Mouse (Mus musculus): ENCODE results near the gene Slc38a3. TPM values are rescaled to one million over a fixed set of nuclear protein-coding genes. Genes with fewer than 3 reads are reported as not detected.

Slc38a3 gene
- polyA plus RNA-seq, 1 experiment from 2014 or later: 3.9 TPM

DNA sequence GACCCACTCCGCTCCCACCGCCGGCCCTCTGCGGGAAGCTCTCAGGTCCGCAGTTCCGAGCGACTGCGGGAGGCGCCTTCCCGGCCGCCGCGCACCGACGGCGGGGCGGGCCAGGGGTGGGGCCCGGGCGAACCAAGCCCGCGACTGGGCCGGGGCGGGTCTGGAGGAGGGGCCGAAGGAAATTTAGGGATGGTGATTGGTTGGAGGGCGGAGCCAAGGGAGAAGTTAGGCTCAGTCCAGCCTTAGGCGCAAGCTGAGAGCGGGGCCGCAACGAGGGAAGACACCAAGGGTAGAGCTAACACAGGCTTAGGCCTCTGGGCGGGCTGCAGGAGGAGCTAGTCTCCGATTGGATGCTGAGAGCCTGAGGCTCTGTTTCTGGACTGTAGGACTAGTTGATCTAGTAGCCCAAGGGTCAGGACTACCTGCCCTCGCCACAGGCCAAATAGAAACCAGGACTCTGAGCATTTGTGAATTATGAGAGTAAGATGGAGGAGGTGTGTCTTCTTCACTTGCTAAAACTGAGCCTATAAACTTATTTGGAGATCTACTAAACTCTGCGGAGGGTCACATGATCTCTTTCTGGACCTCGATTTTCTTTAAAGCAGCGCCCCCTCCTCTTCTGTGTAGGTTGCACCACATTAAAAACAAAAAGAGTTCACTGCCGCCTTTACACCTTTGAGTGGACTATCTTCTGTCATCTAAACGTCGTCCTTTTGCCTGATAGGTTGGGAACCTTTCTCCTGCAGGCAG, 33.9 kb downstream of the Slc38a3 start, which contains the start of gene Gnai2:
TSS of gene Gnai2 (minus strand) at position 89 of the 750 bp plus-strand sequence.
- no peaks in the 10 kb centered on the region for H3K27me3 ChIP-seq (ENCODE audit: control insufficient read depth, insufficient read depth, low read length)
- ATAC-seq (replicated peaks; ENCODE audit: extremely low read depth, insufficient read depth, low FRiP score): peak; percentile 92
- peak within 1 kb of the TSS; percentile 82 for H3K4me3 ChIP-seq (ENCODE audit: low read length)
- H3K4me1 ChIP-seq (ENCODE audit: control insufficient read depth, insufficient read depth, low read length): peaks cover 30% of the 10 kb centered on the region
- H3K9ac ChIP-seq (ENCODE audit: low read length): peak within 1 kb of the TSS; percentile 93
- H3K9me3 ChIP-seq (replicated peaks; ENCODE audit: control insufficient read depth, low read length): no peaks in the 10 kb centered on the region
- WGBS: 4% methylated on average over 38 of the region's 38 CpGs
- peak within 1 kb of the TSS; percentile 95 for H3K27ac ChIP-seq (ENCODE audit: low read length)
- H3K36me3 ChIP-seq (ENCODE audit: control insufficient read depth, insufficient read depth): 0 out of 2 replicates have a peak, but pooled peaks cover 2% of the 10 kb centered on the region
- H3K4me2 ChIP-seq (ENCODE audit: low read depth, low read length): peak within 1 kb of the TSS; percentile 96

DNA sequence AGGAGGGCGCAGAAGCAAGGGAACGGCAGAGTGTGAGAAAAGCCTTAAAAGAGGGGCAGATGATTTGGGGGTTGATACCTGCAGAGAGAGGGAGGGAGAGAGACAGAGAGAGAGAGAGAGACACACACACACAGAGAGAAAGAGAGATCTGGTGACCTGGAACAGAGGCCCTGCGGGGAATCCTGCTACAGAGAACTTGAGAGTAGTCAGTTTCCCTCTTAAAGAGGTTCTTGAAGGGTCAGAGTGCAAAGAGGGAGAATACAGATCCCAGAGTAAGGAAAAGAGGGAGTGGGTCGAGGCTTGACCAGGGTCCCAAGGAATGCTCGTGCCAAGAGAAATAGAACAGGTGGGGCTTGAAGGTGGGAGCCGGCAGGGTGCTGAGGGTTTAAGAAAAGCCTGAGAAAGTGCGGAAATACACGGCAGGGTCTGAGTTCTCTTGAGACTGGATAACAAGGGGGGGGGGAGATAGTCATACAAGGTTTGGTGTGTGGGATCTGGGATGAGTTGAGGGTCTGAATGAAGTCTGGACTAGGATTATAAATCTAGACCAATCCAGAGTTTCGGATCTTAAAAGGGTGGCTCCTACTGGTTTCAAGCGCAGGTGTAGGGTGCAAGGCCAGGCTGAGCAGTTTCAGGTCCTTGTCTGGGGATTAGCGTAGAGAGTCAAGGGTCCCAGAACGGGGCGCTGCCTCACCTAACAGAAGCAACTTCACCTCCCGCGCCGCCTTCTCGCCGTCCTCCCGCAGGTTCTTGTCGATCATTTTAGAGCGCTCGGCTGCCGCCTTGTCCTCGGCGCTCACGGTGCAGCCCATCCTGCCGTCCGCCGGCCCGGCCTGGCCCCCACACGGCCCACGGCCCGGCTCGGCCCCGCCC, 34.7 kb downstream of the Slc38a3 start:
- Histone ChIP-seq H3K9me3 (replicated peaks; ENCODE audit: control insufficient read depth, low read length) (no peaks in the 10 kb centered on the region), H3K9ac (ENCODE audit: low read length) (peak overlapping the region; percentile 93), H3K4me3 (ENCODE audit: low read length) (peak overlapping the region; percentile 82), H3K4me1 (ENCODE audit: control insufficient read depth, insufficient read depth, low read length) (peaks cover 38% of the 10 kb centered on the region), H3K4me2 (ENCODE audit: low read depth, low read length) (peak overlapping the region; percentile 96), H3K36me3 (ENCODE audit: control insufficient read depth, insufficient read depth) (0 out of 2 replicates have a peak, but pooled peaks cover 2% of the 10 kb centered on the region), H3K27ac (ENCODE audit: low read length) (peak overlapping the region; percentile 95), H3K27me3 (ENCODE audit: control insufficient read depth, insufficient read depth, low read length) (no peaks in the 10 kb centered on the region)
- no peak for ATAC-seq (replicated peaks; ENCODE audit: extremely low read depth, insufficient read depth, low FRiP score)
- 1% methylated on average over 35 of the region's 35 CpGs for WGBS

DNA sequence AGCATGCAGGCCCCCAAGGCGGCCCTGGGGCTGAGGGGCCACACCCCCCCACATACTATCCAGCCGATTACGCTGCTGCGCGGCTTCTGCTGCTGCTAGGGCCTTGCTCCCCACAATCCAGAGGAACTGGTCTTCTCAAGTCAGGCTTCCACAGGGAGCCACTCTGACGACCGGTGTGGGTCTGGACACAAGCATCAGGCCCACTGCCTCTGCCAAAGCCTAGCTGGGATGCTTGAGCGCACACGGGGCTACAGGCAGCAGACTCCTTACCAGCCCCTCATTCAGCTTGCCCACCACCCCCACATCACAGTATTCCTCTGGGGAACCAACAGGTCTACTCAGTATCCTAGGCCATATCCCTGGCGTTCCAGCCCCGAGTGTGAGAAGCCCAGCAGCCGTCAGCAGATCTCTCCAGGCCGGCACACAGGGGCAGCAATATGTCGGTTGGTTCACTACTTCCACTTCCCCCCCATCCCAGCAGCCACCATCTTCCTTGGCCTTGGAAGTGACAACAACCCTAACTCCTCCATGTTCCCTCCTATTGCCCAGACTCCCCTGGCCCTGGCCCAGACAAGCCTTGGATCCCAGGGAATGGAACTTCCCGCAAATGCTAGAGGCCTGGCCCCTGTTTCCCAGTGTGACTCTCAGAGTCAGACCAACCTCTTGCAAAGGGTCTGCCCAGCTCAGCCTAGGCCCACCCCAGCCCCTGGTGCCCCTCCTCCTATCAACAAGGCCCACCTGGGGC, 35.5 kb downstream of the Slc38a3 start:
- peaks cover 2% of the 10 kb centered on the region; the same call in 1 of the 2 replicates for H3K36me3 ChIP-seq (ENCODE audit: control insufficient read depth, insufficient read depth)
- H3K9ac ChIP-seq (ENCODE audit: low read length): peak overlapping the region; percentile 93
- H3K9me3 ChIP-seq (replicated peaks; ENCODE audit: control insufficient read depth, low read length): no peaks in the 10 kb centered on the region
- no peak for ATAC-seq (replicated peaks; ENCODE audit: extremely low read depth, insufficient read depth, low FRiP score)
- peak overlapping the region; percentile 82 for H3K4me3 ChIP-seq (ENCODE audit: low read length)
- peak overlapping the region; percentile 96 for H3K4me2 ChIP-seq (ENCODE audit: low read depth, low read length)
- WGBS: 2% methylated on average over 15 of the region's 15 CpGs
- H3K4me1 ChIP-seq (ENCODE audit: control insufficient read depth, insufficient read depth, low read length): peaks cover 46% of the 10 kb centered on the region
- H3K27me3 ChIP-seq (ENCODE audit: control insufficient read depth, insufficient read depth, low read length): no peaks in the 10 kb centered on the region
- H3K27ac ChIP-seq (ENCODE audit: low read length): peak overlapping the region; percentile 95

DNA sequence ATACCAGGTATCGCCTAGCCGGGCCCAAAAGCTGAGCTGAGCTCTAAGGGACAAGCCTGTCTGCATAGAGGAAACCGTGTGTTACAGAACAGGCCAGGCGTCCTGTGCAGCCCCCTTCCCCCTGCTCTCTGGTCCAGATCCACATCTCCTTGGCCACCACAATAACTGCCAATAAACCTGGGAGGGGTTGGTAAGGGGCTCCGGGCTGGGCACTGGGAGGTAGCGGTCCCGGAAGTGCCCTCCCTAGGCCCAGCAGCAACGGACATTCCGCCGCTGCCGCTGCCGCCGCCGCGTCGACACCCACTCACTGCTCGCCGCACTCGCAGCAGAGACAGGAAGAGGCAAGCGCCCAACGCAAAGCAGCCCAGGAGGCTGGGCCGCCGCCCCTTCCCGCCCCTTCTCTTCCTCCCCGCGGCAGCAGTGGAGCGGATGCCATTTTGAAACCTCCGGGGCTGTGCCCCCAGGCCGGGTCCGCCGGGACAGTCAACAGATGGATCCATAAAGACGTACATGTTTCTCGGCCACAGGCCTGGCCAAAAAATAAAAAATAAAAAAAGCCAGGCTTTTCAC, 36.2 kb downstream of the Slc38a3 start:
- WGBS: under 1% methylated on average over 31 of the region's 33 CpGs
- peak; percentile 28 for ATAC-seq (replicated peaks; ENCODE audit: extremely low read depth, insufficient read depth, low FRiP score)
- Histone ChIP-seq H3K4me3 (ENCODE audit: low read length) (peak overlapping the region; percentile 82), H3K27me3 (ENCODE audit: control insufficient read depth, insufficient read depth, low read length) (no peaks in the 10 kb centered on the region), H3K4me1 (ENCODE audit: control insufficient read depth, insufficient read depth, low read length) (peaks cover 53% of the 10 kb centered on the region), H3K9me3 (replicated peaks; ENCODE audit: control insufficient read depth, low read length) (no peaks in the 10 kb centered on the region), H3K36me3 (ENCODE audit: control insufficient read depth, insufficient read depth) (peaks cover 2% of the 10 kb centered on the region; the same call in 1 of the 2 replicates), H3K27ac (ENCODE audit: low read length) (peak overlapping the region; percentile 95), H3K9ac (ENCODE audit: low read length) (peak overlapping the region; percentile 93), H3K4me2 (ENCODE audit: low read depth, low read length) (peak overlapping the region; percentile 96)

DNA sequence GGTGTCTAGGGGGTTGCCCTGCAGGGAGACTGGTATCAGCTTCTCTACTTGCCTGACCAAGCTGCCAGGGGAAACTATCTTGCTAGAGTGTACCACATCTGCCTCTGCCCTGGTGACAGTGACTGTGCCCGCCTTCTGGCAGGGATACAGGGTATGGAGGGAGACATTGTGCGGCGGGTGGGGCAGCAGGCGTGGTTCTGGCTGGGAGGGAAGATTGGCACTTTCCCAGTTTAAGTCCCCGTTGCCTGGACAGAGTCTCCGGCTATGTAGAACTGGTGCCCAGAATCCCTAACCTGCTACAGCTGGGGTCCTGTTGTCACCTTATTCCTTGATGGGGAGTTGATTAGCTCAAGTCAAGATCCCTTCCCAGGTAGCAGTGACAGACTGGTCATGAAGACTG, 36.9 kb downstream of the Slc38a3 start:
- ATAC-seq (replicated peaks; ENCODE audit: extremely low read depth, insufficient read depth, low FRiP score): no peak
- Histone ChIP-seq H3K27ac (ENCODE audit: low read length) (peak overlapping the region; percentile 95), H3K27me3 (ENCODE audit: control insufficient read depth, insufficient read depth, low read length) (no peaks in the 10 kb centered on the region), H3K36me3 (ENCODE audit: control insufficient read depth, insufficient read depth) (peaks cover 2% of the 10 kb centered on the region; the same call in 1 of the 2 replicates), H3K4me3 (ENCODE audit: low read length) (peak overlapping the region; percentile 82), H3K9ac (ENCODE audit: low read length) (peak overlapping the region; percentile 93), H3K9me3 (replicated peaks; ENCODE audit: control insufficient read depth, low read length) (no peaks in the 10 kb centered on the region), H3K4me2 (ENCODE audit: low read depth, low read length) (peak overlapping the region; percentile 96), H3K4me1 (ENCODE audit: control insufficient read depth, insufficient read depth, low read length) (peaks cover 60% of the 10 kb centered on the region)
- 44% methylated on average over 6 of the region's 6 CpGs for WGBS

DNA sequence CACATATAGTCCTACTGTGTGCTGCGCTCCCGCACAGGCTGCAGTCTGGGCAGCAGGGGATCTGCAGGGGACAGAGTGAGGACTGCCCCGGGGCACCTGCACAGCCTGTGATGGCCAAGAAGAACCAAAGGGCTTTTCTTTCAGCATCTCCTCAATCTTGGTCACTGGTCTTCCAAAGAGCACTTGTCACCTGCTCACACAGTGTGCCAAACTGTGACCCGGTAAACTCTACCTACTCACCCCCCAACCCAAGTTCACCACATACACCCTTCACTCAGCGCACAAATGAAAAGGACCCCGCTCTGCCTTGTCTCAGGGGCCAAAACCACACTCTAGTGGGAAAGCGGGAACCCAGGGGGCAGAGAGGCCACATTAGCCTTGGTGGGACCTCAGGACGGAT, 37.5 kb downstream of the Slc38a3 start:
- ATAC-seq (replicated peaks; ENCODE audit: extremely low read depth, insufficient read depth, low FRiP score): no peak
- Histone ChIP-seq H3K4me2 (ENCODE audit: low read depth, low read length) (peak overlapping the region; percentile 96), H3K4me3 (ENCODE audit: low read length) (peak overlapping the region; percentile 82), H3K27ac (ENCODE audit: low read length) (peak overlapping the region; percentile 95), H3K4me1 (ENCODE audit: control insufficient read depth, insufficient read depth, low read length) (peaks cover 66% of the 10 kb centered on the region), H3K9me3 (replicated peaks; ENCODE audit: control insufficient read depth, low read length) (no peaks in the 10 kb centered on the region), H3K36me3 (ENCODE audit: control insufficient read depth, insufficient read depth) (peaks cover 2% of the 10 kb centered on the region; the same call in 1 of the 2 replicates), H3K27me3 (ENCODE audit: control insufficient read depth, insufficient read depth, low read length) (no peaks in the 10 kb centered on the region), H3K9ac (ENCODE audit: low read length) (peak overlapping the region; percentile 93)
- WGBS: 87% methylated on average over 8 of the region's 8 CpGs

DNA sequence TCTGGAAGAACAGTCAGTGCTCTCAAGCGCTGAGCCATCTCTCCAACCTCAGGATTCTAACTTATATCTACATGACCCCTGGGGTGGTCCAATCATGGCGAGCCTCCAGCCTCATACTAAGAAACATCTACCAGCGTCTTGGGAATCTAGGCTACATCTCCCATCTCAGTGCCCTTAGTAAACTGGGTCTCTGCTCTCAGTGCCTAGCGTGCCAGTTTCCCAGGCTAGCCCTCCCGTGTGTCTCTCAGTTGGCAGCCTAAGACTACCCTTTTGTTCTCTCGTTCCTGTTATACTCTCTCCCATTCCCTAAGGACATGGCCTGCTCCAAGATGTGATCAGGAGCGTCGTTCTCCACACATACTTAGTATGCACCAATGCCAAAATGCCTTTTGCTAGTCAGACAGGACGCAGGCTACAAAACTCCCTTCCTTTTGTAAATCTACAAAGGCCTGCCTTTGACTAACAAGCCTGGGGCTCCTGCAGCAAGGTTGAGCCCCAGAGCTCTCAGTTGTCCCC, 38.0 kb downstream of the Slc38a3 start:
- Histone ChIP-seq H3K4me1 (ENCODE audit: control insufficient read depth, insufficient read depth, low read length) (peaks cover 71% of the 10 kb centered on the region), H3K4me2 (ENCODE audit: low read depth, low read length) (peak overlapping the region; percentile 96; the same call in 1 of the 2 replicates), H3K9me3 (replicated peaks; ENCODE audit: control insufficient read depth, low read length) (no peaks in the 10 kb centered on the region), H3K36me3 (ENCODE audit: control insufficient read depth, insufficient read depth) (peaks cover 2% of the 10 kb centered on the region; the same call in 1 of the 2 replicates), H3K27me3 (ENCODE audit: control insufficient read depth, insufficient read depth, low read length) (no peaks in the 10 kb centered on the region), H3K9ac (ENCODE audit: low read length) (peak overlapping the region; percentile 53; the same call in 1 of the 2 replicates), H3K4me3 (ENCODE audit: low read length) (no peak overlapping the region), H3K27ac (ENCODE audit: low read length) (peak overlapping the region; percentile 88)
- WGBS: 73% methylated on average over 9 of the region's 9 CpGs
- ATAC-seq (replicated peaks; ENCODE audit: extremely low read depth, insufficient read depth, low FRiP score): no peak

DNA sequence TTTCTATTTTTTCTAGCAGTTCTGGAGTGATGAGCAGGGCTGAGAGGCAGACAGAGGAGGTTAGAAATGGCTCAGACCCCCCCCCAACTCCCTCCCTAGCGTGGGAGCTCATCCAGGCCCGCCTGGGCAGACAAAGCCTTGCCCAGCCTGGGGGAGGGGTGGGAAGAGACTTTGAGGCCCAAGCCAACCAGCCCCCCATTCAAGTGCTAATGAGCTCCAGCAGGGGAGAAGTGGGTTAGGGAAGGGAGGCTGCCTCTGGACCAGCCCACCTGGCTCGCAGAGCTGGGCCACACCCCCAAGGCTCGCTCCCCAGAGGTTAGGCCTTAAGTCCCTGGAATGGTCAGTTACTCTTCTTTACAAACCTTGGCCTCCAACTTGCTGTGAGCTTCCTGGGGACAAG, 38.8 kb downstream of the Slc38a3 start:
- peak overlapping the region; percentile 45 for H3K4me2 ChIP-seq (ENCODE audit: low read depth, low read length)
- H3K9me3 ChIP-seq (replicated peaks; ENCODE audit: control insufficient read depth, low read length): no peaks in the 10 kb centered on the region
- no peak for ATAC-seq (replicated peaks; ENCODE audit: extremely low read depth, insufficient read depth, low FRiP score)
- peaks cover 2% of the 10 kb centered on the region; the same call in 1 of the 2 replicates for H3K36me3 ChIP-seq (ENCODE audit: control insufficient read depth, insufficient read depth)
- H3K27ac ChIP-seq (ENCODE audit: low read length): peak overlapping the region; percentile 88
- H3K4me1 ChIP-seq (ENCODE audit: control insufficient read depth, insufficient read depth, low read length): peaks cover 68% of the 10 kb centered on the region
- WGBS: 17% methylated on average over 4 of the region's 4 CpGs
- no peak overlapping the region for H3K4me3 ChIP-seq (ENCODE audit: low read length)
- H3K27me3 ChIP-seq (ENCODE audit: control insufficient read depth, insufficient read depth, low read length): no peaks in the 10 kb centered on the region
- peak overlapping the region; percentile 53 for H3K9ac ChIP-seq (ENCODE audit: low read length)

Measured in heart, embryonic 16.5 days (tissue).